In genomic region chr5:5358019-5358717, GRCm38 (mm10) we compare ENCODE assay signal across 24 mouse cellular contexts.
DNase-seq lines count a peak whose midpoint lies in the region; ATAC-seq and TF ChIP-seq lines count a peak whose summit lies in the region.
"Had no signal": no experiment of that assay in that cellular context is flagged by ENCODE, and none has a peak within 500 bp of the region (broad histone marks: within the 10 kb centered on the region; RNA-seq: fewer than 3 reads in every experiment).

No protein-coding gene starts in this region.

- H3K4me3 ChIP-seq in heart, embryonic 15.5 days = no peak overlapping the region
- H3K4me3 ChIP-seq in lung, postnatal 0 days (ENCODE audit: low read depth, low read length) = no peak overlapping the region
- H3K4me3 ChIP-seq in intestine, postnatal 0 days (ENCODE audit: low read depth, low read length) = no peak overlapping the region
- no peak overlapping the region for H3K4me3 ChIP-seq in forebrain, embryonic 16.5 days (replicated peaks; ENCODE audit: low read length)
- H3K4me3 ChIP-seq: gastrocnemius, adult 2 months; hindbrain, embryonic 13.5 days; limb, embryonic 12.5 days; myocyte; neural tube, embryonic 13.5 days had no signal

- peaks cover 16% of the 10 kb centered on the region for H3K4me1 ChIP-seq in heart, embryonic 15.5 days (replicated peaks)
- peaks cover 6% of the 10 kb centered on the region; the same call in 1 of the 2 replicates for H3K4me1 ChIP-seq in lung, postnatal 0 days (ENCODE audit: insufficient read depth, low read depth, low read length)
- no peaks in the 10 kb centered on the region for H3K4me1 ChIP-seq in intestine, postnatal 0 days (replicated peaks; ENCODE audit: control insufficient read depth, insufficient read depth, low read length)
- H3K4me1 ChIP-seq in forebrain, embryonic 16.5 days (replicated peaks; ENCODE audit: control insufficient read depth, insufficient read depth, low read length) = no peaks in the 10 kb centered on the region

- H3K36me3 ChIP-seq in heart, embryonic 15.5 days = no peaks in the 10 kb centered on the region
- no peaks in the 10 kb centered on the region for H3K36me3 ChIP-seq in lung, postnatal 0 days (ENCODE audit: insufficient read depth, low read length)
- H3K36me3 ChIP-seq in intestine, postnatal 0 days (ENCODE audit: control insufficient read depth, insufficient read depth) = no peaks in the 10 kb centered on the region
- no peaks in the 10 kb centered on the region for H3K36me3 ChIP-seq in forebrain, embryonic 16.5 days (ENCODE audit: control insufficient read depth, insufficient read depth)
- H3K36me3 ChIP-seq: neural tube, embryonic 13.5 days had no signal

- H3K9me3 ChIP-seq in heart, embryonic 15.5 days (replicated peaks) = no peaks in the 10 kb centered on the region
- no peaks in the 10 kb centered on the region for H3K9me3 ChIP-seq in lung, postnatal 0 days (ENCODE audit: low read length)
- H3K9me3 ChIP-seq in intestine, postnatal 0 days (ENCODE audit: control insufficient read depth) = no peaks in the 10 kb centered on the region; the same call in 1 of the 2 replicates
- H3K9me3 ChIP-seq in forebrain, embryonic 16.5 days (ENCODE audit: control insufficient read depth, low read length) = no peaks in the 10 kb centered on the region
- H3K9me3 ChIP-seq: hindbrain, embryonic 13.5 days; limb, embryonic 12.5 days; neural tube, embryonic 13.5 days had no signal

- intact Hi-C loops in heart, postnatal 25 days (cut with DNase I) = no loop called here

- WGBS in heart, embryonic 15.5 days = 53% methylated on average over 18 of the region's 18 CpGs
- WGBS in lung, postnatal 0 days = 62% methylated on average over 18 of the region's 18 CpGs
- whole genome bisulfite sequencing in intestine, postnatal 0 days = 69% methylated on average over 18 of the region's 18 CpGs
- WGBS in forebrain, embryonic 16.5 days = 93% methylated on average over 18 of the region's 18 CpGs

- DNase-seq in heart, adult 11 months = peak; percentile 79
- DNase-seq in heart, postnatal 25 days (ENCODE audit: low spot score) = no peak
- no peak for DNase-seq in heart, adult 18-20 months
- DNase-seq in lung, postnatal 0 days (ENCODE audit: low spot score) = no peak
- no peak for DNase-seq in lung, postnatal 14 days
- DNase-seq: adrenal gland, postnatal 10 days; cerebellum, adult 18-20 months; cerebellum, postnatal 14 days; gastrocnemius, adult 2 months; kidney, adult 9 months; kidney, postnatal 14 days; retina, postnatal 1 day; right cerebral cortex, postnatal 25 days; spleen, adult 18-20 months; thymus, postnatal 25 days had no signal

- H3K27me3 ChIP-seq in heart, embryonic 15.5 days = no peaks in the 10 kb centered on the region
- no peaks in the 10 kb centered on the region for H3K27me3 ChIP-seq in lung, postnatal 0 days (replicated peaks; ENCODE audit: insufficient read depth, low read length)
- no peaks in the 10 kb centered on the region for H3K27me3 ChIP-seq in intestine, postnatal 0 days (replicated peaks; ENCODE audit: control insufficient read depth, insufficient read depth, low read length)
- H3K27me3 ChIP-seq in forebrain, embryonic 16.5 days (replicated peaks; ENCODE audit: control insufficient read depth, insufficient read depth, low read length) = no peaks in the 10 kb centered on the region
- H3K27me3 ChIP-seq: hindbrain, embryonic 13.5 days; limb, embryonic 12.5 days; neural tube, embryonic 13.5 days had no signal

- ATAC-seq in heart, embryonic 15.5 days (replicated peaks; ENCODE audit: insufficient number of reproducible peaks, insufficient read depth, low FRiP score, low read depth) = no peak
- ATAC-seq in lung, postnatal 0 days = peak; percentile 5; the same call in 1 of the 2 replicates
- no peak for ATAC-seq in intestine, postnatal 0 days
- no peak for ATAC-seq in forebrain, embryonic 16.5 days
- ATAC-seq: midbrain, embryonic 16.5 days had no signal

- TF ChIP-seq CTCF in lung, postnatal 0 days (IDR thresholded peaks at IDR 0.05) = no peak
- no peak for TF ChIP-seq CTCF in intestine, postnatal 0 days (IDR thresholded peaks at IDR 0.05; ENCODE audit: low read depth)

- peak overlapping the region; percentile 14; the same call in 1 of the 2 replicates for H3K4me2 ChIP-seq in heart, embryonic 15.5 days
- H3K4me2 ChIP-seq in lung, postnatal 0 days (replicated peaks; ENCODE audit: low read depth, low read length) = no peak overlapping the region
- H3K4me2 ChIP-seq in intestine, postnatal 0 days (replicated peaks; ENCODE audit: low read depth) = peak overlapping the region; percentile 9; the same call in 1 of the 2 replicates
- no peak overlapping the region for H3K4me2 ChIP-seq in forebrain, embryonic 16.5 days (ENCODE audit: low read length)
- H3K4me2 ChIP-seq: hindbrain, embryonic 13.5 days; limb, embryonic 12.5 days; neural tube, embryonic 13.5 days had no signal

- H3K27ac ChIP-seq in heart, embryonic 15.5 days = no peak overlapping the region
- H3K27ac ChIP-seq in lung, postnatal 0 days (ENCODE audit: low read length) = peak overlapping the region; percentile 62
- no peak overlapping the region for H3K27ac ChIP-seq in intestine, postnatal 0 days (ENCODE audit: low read depth, low read length)
- H3K27ac ChIP-seq in forebrain, embryonic 16.5 days (ENCODE audit: low read length) = no peak overlapping the region
- H3K27ac ChIP-seq: gastrocnemius, adult 2 months; hindbrain, embryonic 13.5 days; limb, embryonic 12.5 days; liver, embryonic 14.5 days; neural tube, embryonic 13.5 days had no signal

- TF ChIP-seq EP300 in lung, postnatal 0 days (IDR thresholded peaks at IDR 0.05) = no peak

- H3K9ac ChIP-seq in heart, embryonic 15.5 days = no peak overlapping the region
- H3K9ac ChIP-seq in lung, postnatal 0 days (replicated peaks; ENCODE audit: low read depth) = no peak overlapping the region
- H3K9ac ChIP-seq in intestine, postnatal 0 days (ENCODE audit: low read depth, low read length) = no peak overlapping the region
- H3K9ac ChIP-seq in forebrain, embryonic 16.5 days (replicated peaks; ENCODE audit: low read depth, low read length) = no peak overlapping the region
- H3K9ac ChIP-seq: hindbrain, embryonic 13.5 days; limb, embryonic 12.5 days; liver, embryonic 14.5 days; neural tube, embryonic 13.5 days had no signal

Comparison
In these comparisons a context has a peak if more than half of its experiments do, and no peak if none do; other contexts are left out.
1. H3K4me2 ChIP-seq: peak in heart, embryonic 15.5 days (single experiment) and intestine, postnatal 0 days (single experiment); none in lung, postnatal 0 days (single experiment) and forebrain, embryonic 16.5 days (single experiment).